Mouse (Mus musculus) induced T-regulatory cell, adult 2 months (primary cell): Measurements from ENCODE around the gene Nlrp10.

Source experiments
- DNase-seq: peaks from one replicate; pipeline ENCODE4 v3.0.0-alpha.2; 2012; ENCODE audit warnings: low read depth

Gene Nlrp10

GRCm38 (mm10) chr7:108894320-108894719 is 35.7 kb downstream of the Nlrp10 start, which contains the start of gene Olfr519:
TSS of gene Olfr519 (minus strand) at chr7:108894420.
- DNase-seq = no peak

DNA sequence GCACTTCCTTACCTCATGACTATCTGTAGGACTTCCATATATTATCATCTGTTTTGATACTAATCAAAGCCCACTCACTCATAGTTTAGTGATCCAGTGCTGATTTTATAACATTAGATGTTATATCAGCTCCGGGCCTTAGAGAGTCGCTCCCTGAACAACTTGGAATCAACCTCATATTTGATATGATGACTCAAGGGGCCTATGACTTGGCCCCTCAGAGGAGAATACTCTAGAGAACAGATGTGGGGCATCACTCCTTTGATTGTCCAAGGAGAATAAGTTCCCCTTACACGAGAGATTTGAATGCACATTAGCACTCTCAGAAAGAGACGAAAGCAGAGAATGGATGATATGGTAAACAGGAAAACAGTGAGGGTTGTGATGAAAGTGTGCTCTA is 45.1 kb downstream of the Nlrp10 start, which contains the start of gene Olfr518:
Olfr518 (minus strand) TSS at position 101 of the 400 bp plus-strand sequence.
- DNase-seq = no peak

DNA sequence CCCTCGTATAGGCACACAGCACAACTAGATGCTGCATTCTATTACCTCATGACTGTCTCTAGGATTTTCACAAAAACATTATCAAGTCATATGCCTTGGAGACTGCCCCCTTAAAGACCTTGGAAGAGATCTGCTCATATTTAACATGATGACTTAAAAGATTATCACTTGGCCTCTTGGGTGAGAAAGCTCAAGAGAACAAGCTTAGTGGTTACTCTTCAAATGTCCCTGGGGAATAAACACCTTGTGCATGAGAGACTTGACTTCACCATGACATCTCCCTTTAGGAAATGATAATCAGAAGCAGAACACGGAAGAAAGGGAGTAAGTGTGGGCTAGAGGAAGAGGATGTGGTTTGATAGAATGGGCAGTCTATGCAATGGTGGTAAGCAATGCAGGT is 57.7 kb downstream of the Nlrp10 start, which contains the start of gene Olfr517:
Olfr517 (minus strand) TSS at position 101 of the 400 bp plus-strand sequence.
- no peak for DNase-seq
